Mouse (Mus musculus) bone marrow, adult 2 months (tissue): ENCODE results near the gene BC051019. TPM values are rescaled to one million over a fixed set of nuclear protein-coding genes. Genes with fewer than 3 reads are reported as not detected.

Experiments used
- H3K27ac ChIP-seq: fragments of 200-500 bp; 2 replicates; pipeline ENCODE4 v1.5.1; 2012; ENCODE audit warnings: low read depth, mild to moderate bottlenecking, control low read depth, inconsistent platforms, low read length; ENCODE audit not compliant: control insufficient read depth, poor library complexity, insufficient read depth
- H3K4me1 ChIP-seq: fragments of 200-500 bp; 2 replicates; pipeline ENCODE4 v1.6.1; 2011; ENCODE audit warnings: low read length; ENCODE audit not compliant: control insufficient read depth, insufficient read depth
- H3K4me3 ChIP-seq: fragments of 200-500 bp; replicated peaks from 2 replicates; pipeline ENCODE3; 2011; ENCODE audit warnings: mild to moderate bottlenecking, low read depth, low read length, control low read depth; ENCODE audit not compliant: control insufficient read depth
- CTCF ChIP-seq: fragments of 200-500 bp; IDR thresholded peaks from 2 replicates; pipeline ENCODE4 v1.5.1; 2011; ENCODE audit warnings: low read length, control low read depth; ENCODE audit not compliant: control insufficient read depth, insufficient read depth
- POLR2A ChIP-seq: fragments of 200-500 bp; IDR thresholded peaks from 2 replicates; pipeline ENCODE4 v1.6.1; 2011; ENCODE audit warnings: low read depth, mild to moderate bottlenecking, control low read depth, low read length, borderline replicate concordance; ENCODE audit not compliant: control insufficient read depth
- WGBS: fragments of 180-500 bp; shearing (Covaris S2); methylation state at CpG from one replicate; pipeline ENCODE4 v1.1.7; 2018; 5-methylcytosine and 5-hydroxymethylcytosine counted together
- polyA plus RNA-seq: library from polyadenylated mRNA; stranded (reverse); fragments of >200 nt; gene quantifications from 2 replicates; pipeline ENCODE4 v1.2.4, GENCODE M21; 2011; ENCODE audit warnings: low replicate concordance; ENCODE audit not compliant: missing spikeins, insufficient read depth, insufficient read length

BC051019 gene
- polyA plus RNA-seq, 1 experiment = not detected

DNA sequence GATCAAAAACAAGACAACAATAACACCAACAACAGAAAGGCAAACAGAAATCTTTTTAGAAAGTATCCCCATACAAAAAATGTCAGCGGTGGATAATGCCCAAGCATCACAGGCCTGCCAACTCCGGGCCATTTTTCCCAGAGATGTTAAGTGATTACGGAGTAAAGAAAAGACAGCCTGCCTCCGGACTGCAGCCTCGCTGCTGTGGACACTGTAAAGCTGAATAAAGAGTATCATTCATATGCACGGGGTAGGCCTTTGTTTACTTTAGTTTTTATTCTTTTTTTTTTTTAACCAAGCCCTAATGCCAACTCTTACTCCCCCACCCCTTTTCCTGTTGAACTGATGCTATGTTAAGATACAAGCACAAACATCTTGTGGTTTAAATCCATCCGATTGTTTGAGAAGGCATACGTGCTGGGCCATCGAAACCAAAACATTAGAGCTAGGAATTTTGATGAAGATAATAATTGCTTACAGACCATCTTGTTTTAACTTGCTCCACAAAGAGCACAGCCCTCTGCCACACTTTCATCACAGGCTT, 37.0 kb downstream of the BC051019 start:
- Histone ChIP-seq H3K27ac (no peak overlapping the region), H3K4me3 (no peak overlapping the region), H3K4me1 (no peaks in the 10 kb centered on the region)
- WGBS = 65% methylated on average over 9 of the region's 9 CpGs
- TF ChIP-seq POLR2A (no peak), CTCF (no peak)

- Histone ChIP-seq H3K4me3 (no peak overlapping the region), H3K27ac (no peak overlapping the region), H3K4me1 (no peaks in the 10 kb centered on the region)
- 87% methylated on average over 1 of the region's 1 CpGs for WGBS
- TF ChIP-seq CTCF (no peak), POLR2A (no peak)
These were observed 42.8 kb downstream of the BC051019 start for GRCm38 (mm10) chr7:109680879-109681278.

- WGBS = 76% methylated on average over 2 of the region's 2 CpGs
- no peak for TF ChIP-seq CTCF
- no peak for TF ChIP-seq POLR2A
- Histone ChIP-seq H3K27ac (no peak overlapping the region), H3K4me1 (no peaks in the 10 kb centered on the region), H3K4me3 (no peak overlapping the region)
These were observed 43.4 kb downstream of the BC051019 start for GRCm38 (mm10) chr7:109680284-109680683.

GRCm38 (mm10) chr7:109674944-109675628, 48.6 kb downstream of the BC051019 start:
- WGBS = 48% methylated on average over 4 of the region's 4 CpGs
- no peak overlapping the region for H3K4me3 ChIP-seq
- no peak for TF ChIP-seq POLR2A
- no peak for TF ChIP-seq CTCF
- H3K27ac ChIP-seq = no peak overlapping the region
- H3K4me1 ChIP-seq = no peaks in the 10 kb centered on the region

DNA sequence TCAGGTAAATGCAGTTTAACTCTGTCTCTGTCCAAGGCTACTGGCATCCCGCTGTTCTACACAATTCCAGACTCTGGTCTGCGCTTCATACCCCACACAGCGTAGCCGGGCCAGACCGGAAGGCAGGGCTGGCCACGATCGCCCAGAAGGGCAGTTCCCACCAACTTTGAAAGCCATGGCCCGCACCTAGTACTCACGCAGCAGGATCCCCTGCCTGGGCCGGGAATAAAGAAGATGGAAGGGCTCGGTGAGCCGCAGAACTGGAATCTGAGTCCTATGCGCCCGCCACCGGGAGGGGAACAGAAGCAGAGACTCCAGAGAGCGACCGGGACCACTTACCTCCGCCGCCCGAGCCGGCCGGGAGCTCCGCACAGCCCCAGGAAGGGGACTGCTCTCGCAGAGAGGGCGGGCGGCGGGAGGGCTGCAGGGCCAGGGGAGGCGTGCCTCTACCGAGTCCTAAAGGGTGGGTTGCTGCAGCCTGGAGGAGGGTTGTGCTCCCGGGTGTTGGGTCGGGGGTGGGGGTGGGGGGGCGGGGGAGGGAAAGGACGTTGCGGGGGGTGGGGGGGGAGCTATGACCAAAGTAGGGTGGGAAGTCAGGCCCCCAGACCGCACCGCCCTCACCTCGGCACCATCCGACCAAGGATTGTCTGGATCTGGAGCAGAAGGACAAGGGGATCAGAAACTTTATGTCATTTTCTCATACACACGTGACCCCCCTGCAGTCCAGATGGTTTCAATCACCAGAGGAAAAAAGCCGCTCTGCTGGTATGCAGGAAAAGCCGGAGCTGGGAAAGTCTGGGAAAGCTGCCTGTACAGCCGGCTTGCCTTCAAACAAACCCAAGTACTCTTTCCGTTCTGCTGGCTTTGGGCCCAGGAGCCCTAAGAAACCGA, 51.8 kb downstream of the BC051019 start:
- TF ChIP-seq CTCF (no peak), POLR2A (no peak)

GRCm38 (mm10) chr7:109669426-109670170, 54.1 kb downstream of the BC051019 start:
- WGBS = 71% methylated on average over 5 of the region's 5 CpGs
- TF ChIP-seq POLR2A = no peak
- no peak for TF ChIP-seq CTCF
- no peak overlapping the region for H3K4me3 ChIP-seq
- H3K27ac ChIP-seq = no peak overlapping the region
- H3K4me1 ChIP-seq = no peaks in the 10 kb centered on the region

More for the DNA sequence above, 51.8 kb downstream of the BC051019 start:
- 5% methylated on average over 44 of the region's 44 CpGs for WGBS
- Histone ChIP-seq H3K4me1 (no peaks in the 10 kb centered on the region), H3K4me3 (peak overlapping the region; percentile 2), H3K27ac (no peak overlapping the region)

DNA sequence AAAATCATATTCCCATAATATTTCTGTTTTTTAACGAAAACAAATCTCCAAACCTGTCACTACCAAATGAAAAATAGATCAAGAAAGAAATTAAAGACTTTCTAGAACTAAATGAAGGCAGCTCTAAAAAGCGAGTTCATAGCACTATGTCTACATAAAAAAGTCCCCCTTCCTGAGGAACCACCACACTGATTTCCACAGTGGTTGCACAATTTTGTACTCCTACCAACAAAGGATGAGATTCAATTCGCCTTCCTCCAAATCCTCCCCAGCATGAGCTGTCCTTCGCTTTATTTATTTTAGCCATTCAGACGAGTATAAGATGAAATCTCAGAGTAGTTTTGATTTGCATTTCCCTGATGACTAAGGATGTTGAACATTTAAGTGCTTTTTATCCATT, 57.0 kb downstream of the BC051019 start:
- Histone ChIP-seq H3K4me3 (no peak overlapping the region), H3K4me1 (no peaks in the 10 kb centered on the region), H3K27ac (no peak overlapping the region)
- 49% methylated on average over 5 of the region's 5 CpGs for WGBS
- TF ChIP-seq CTCF (no peak), POLR2A (no peak)
